ENCODE assay signal across 12 mouse cellular contexts in genomic region chr12:99287081-99287480, GRCm38 (mm10).
DNase-seq lines count a peak whose midpoint lies in the region; ATAC-seq and TF ChIP-seq lines count a peak whose summit lies in the region.
"Had no signal": no experiment of that assay in that cellular context is flagged by ENCODE, and none has a peak within 500 bp of the region (broad histone marks: within the 10 kb centered on the region; RNA-seq: fewer than 3 reads in every experiment).

No protein-coding gene starts in this region.

- no peaks in the 10 kb centered on the region for H3K27me3 ChIP-seq in forebrain, embryonic 12.5 days
- H3K27me3 ChIP-seq in midbrain, embryonic 12.5 days: no peaks in the 10 kb centered on the region
- no peaks in the 10 kb centered on the region for H3K27me3 ChIP-seq in intestine, embryonic 16.5 days (replicated peaks; ENCODE audit: control insufficient read depth, insufficient read depth, low read length)
- no peaks in the 10 kb centered on the region for H3K27me3 ChIP-seq in thymus, adult 2 months (ENCODE audit: control insufficient read depth, insufficient read depth, low read length)
- H3K27me3 ChIP-seq in intestine, postnatal 0 days (replicated peaks; ENCODE audit: control insufficient read depth, insufficient read depth, low read length): no peaks in the 10 kb centered on the region
- H3K27me3 ChIP-seq: liver, embryonic 12.5 days had no signal

- DNase-seq in cerebellum, postnatal 25 days: peak; percentile 57 to 59
- DNase-seq in cerebellum, postnatal 4 days (ENCODE audit: low spot score in 2 of 2): no peak
- DNase-seq in brain, embryonic 14.5 days (ENCODE audit: low read depth): peak; percentile 56
- DNase-seq in thymus, adult 2 months: no peak
- DNase-seq: heart, adult 18-20 months; kidney, postnatal 10 days had no signal

- H3K4me2 ChIP-seq in forebrain, embryonic 12.5 days: no peak overlapping the region
- H3K4me2 ChIP-seq in midbrain, embryonic 12.5 days (replicated peaks): no peak overlapping the region
- H3K4me2 ChIP-seq in intestine, embryonic 16.5 days (ENCODE audit: low read depth, low read length): no peak overlapping the region
- H3K4me2 ChIP-seq in intestine, postnatal 0 days (replicated peaks; ENCODE audit: low read depth): no peak overlapping the region
- H3K4me2 ChIP-seq: liver, embryonic 12.5 days had no signal

- peak overlapping the region; percentile 66 for H3K27ac ChIP-seq in forebrain, embryonic 12.5 days
- peak overlapping the region; percentile 52 for H3K27ac ChIP-seq in midbrain, embryonic 12.5 days (replicated peaks)
- H3K27ac ChIP-seq in intestine, embryonic 16.5 days (ENCODE audit: low read length): no peak overlapping the region
- no peak overlapping the region for H3K27ac ChIP-seq in thymus, adult 2 months (ENCODE audit: control insufficient read depth, insufficient read depth, low read length)
- H3K27ac ChIP-seq in intestine, postnatal 0 days (ENCODE audit: low read depth, low read length): no peak overlapping the region
- H3K27ac ChIP-seq: liver, embryonic 12.5 days had no signal

- H3K36me3 ChIP-seq in forebrain, embryonic 12.5 days (replicated peaks): peaks cover 12% of the 10 kb centered on the region
- peaks cover 6% of the 10 kb centered on the region; the same call in 1 of the 2 replicates for H3K36me3 ChIP-seq in midbrain, embryonic 12.5 days
- H3K36me3 ChIP-seq in intestine, embryonic 16.5 days (ENCODE audit: control insufficient read depth, insufficient read depth, low read length): no peaks in the 10 kb centered on the region
- no peaks in the 10 kb centered on the region for H3K36me3 ChIP-seq in thymus, adult 2 months (ENCODE audit: control insufficient read depth, insufficient read depth, low read length)
- peaks cover 16% of the 10 kb centered on the region for H3K36me3 ChIP-seq in intestine, postnatal 0 days (ENCODE audit: control insufficient read depth, insufficient read depth)
- H3K36me3 ChIP-seq: liver, embryonic 12.5 days had no signal

- no peak for TF ChIP-seq POLR2A in brain, embryonic 14.5 days (IDR thresholded peaks at IDR 0.05; ENCODE audit: borderline replicate concordance, extremely low read depth, insufficient read depth, insufficient read length, poor library complexity, severe bottlenecking)
- no peak for TF ChIP-seq POLR2A in thymus, adult 2 months (IDR thresholded peaks at IDR 0.05; ENCODE audit: control insufficient read depth, extremely low read depth, insufficient read depth, low read length, poor library complexity)

- no peak; the same call in 1 of the 2 replicates for ATAC-seq in forebrain, embryonic 12.5 days (ENCODE audit: low FRiP score)
- ATAC-seq in midbrain, embryonic 12.5 days (ENCODE audit: low FRiP score, low read depth): peak; percentile 7; the same call in 1 of the 2 replicates
- no peak for ATAC-seq in intestine, embryonic 16.5 days
- ATAC-seq in intestine, postnatal 0 days: no peak
- ATAC-seq: liver, embryonic 12.5 days had no signal

- WGBS in forebrain, embryonic 12.5 days: 54% methylated on average over 5 of the region's 5 CpGs
- WGBS in midbrain, embryonic 12.5 days: 56% methylated on average over 5 of the region's 5 CpGs
- WGBS in intestine, embryonic 16.5 days: 80% methylated on average over 5 of the region's 5 CpGs
- WGBS in thymus, adult 2 months: 94% methylated on average over 5 of the region's 5 CpGs
- WGBS in intestine, postnatal 0 days: 80% methylated on average over 5 of the region's 5 CpGs

- H3K9ac ChIP-seq in forebrain, embryonic 12.5 days: no peak overlapping the region
- H3K9ac ChIP-seq in midbrain, embryonic 12.5 days (replicated peaks): no peak overlapping the region
- H3K9ac ChIP-seq in intestine, embryonic 16.5 days (ENCODE audit: low read depth, low read length): no peak overlapping the region
- no peak overlapping the region for H3K9ac ChIP-seq in intestine, postnatal 0 days (ENCODE audit: low read depth, low read length)
- H3K9ac ChIP-seq: liver, embryonic 12.5 days had no signal

- H3K4me3 ChIP-seq in forebrain, embryonic 12.5 days (replicated peaks): no peak overlapping the region
- H3K4me3 ChIP-seq in midbrain, embryonic 12.5 days: no peak overlapping the region
- no peak overlapping the region for H3K4me3 ChIP-seq in intestine, embryonic 16.5 days (ENCODE audit: low read length)
- no peak overlapping the region for H3K4me3 ChIP-seq in thymus, adult 2 months (ENCODE audit: control insufficient read depth, insufficient read depth, low read length)
- no peak overlapping the region for H3K4me3 ChIP-seq in intestine, postnatal 0 days (ENCODE audit: low read depth, low read length)
- H3K4me3 ChIP-seq: liver, embryonic 12.5 days; myocyte had no signal

- TF ChIP-seq CTCF in brain, embryonic 14.5 days (IDR thresholded peaks at IDR 0.05; ENCODE audit: borderline replicate concordance, extremely low read depth, insufficient read depth, insufficient read length): no peak
- TF ChIP-seq CTCF in thymus, adult 2 months (IDR thresholded peaks at IDR 0.05; ENCODE audit: borderline replicate concordance, control insufficient read depth, extremely low read depth, insufficient read depth, low read length, poor library complexity): no peak
- TF ChIP-seq CTCF in intestine, postnatal 0 days (IDR thresholded peaks at IDR 0.05; ENCODE audit: low read depth): no peak

- H3K9me3 ChIP-seq in forebrain, embryonic 12.5 days: no peaks in the 10 kb centered on the region
- no peaks in the 10 kb centered on the region for H3K9me3 ChIP-seq in midbrain, embryonic 12.5 days
- no peaks in the 10 kb centered on the region for H3K9me3 ChIP-seq in intestine, embryonic 16.5 days (ENCODE audit: control insufficient read depth, low read length)
- H3K9me3 ChIP-seq in intestine, postnatal 0 days (ENCODE audit: control insufficient read depth): no peaks in the 10 kb centered on the region
- H3K9me3 ChIP-seq: liver, embryonic 12.5 days had no signal

- H3K4me1 ChIP-seq in forebrain, embryonic 12.5 days: peaks cover 69% of the 10 kb centered on the region
- peaks cover 63% of the 10 kb centered on the region for H3K4me1 ChIP-seq in midbrain, embryonic 12.5 days
- H3K4me1 ChIP-seq in intestine, embryonic 16.5 days (ENCODE audit: control insufficient read depth, insufficient read depth, low read length): peaks cover 15% of the 10 kb centered on the region
- peaks cover 40% of the 10 kb centered on the region for H3K4me1 ChIP-seq in thymus, adult 2 months (replicated peaks; ENCODE audit: control insufficient read depth, insufficient read depth, low read length)
- no peaks in the 10 kb centered on the region for H3K4me1 ChIP-seq in intestine, postnatal 0 days (replicated peaks; ENCODE audit: control insufficient read depth, insufficient read depth, low read length)

Comparison
In these comparisons a context has a peak if more than half of its experiments do, and no peak if none do; other contexts are left out.
1. DNase-seq: peak in cerebellum, postnatal 25 days (2 of 2) and brain, embryonic 14.5 days (single experiment); none in cerebellum, postnatal 4 days (0 of 2) and thymus, adult 2 months (single experiment).
2. H3K27ac ChIP-seq: peak in forebrain, embryonic 12.5 days (single experiment) and midbrain, embryonic 12.5 days (single experiment); none in intestine, embryonic 16.5 days (single experiment), thymus, adult 2 months (single experiment) and intestine, postnatal 0 days (single experiment).